Mouse (Mus musculus): Measurements from ENCODE around the gene Lyst. TPM values are rescaled to one million over a fixed set of nuclear protein-coding genes. Genes with fewer than 3 reads are reported as not detected.

The Lyst gene
- total and polyA plus RNA-seq, 2 experiments = 2.3 to 30.3 TPM

DNA sequence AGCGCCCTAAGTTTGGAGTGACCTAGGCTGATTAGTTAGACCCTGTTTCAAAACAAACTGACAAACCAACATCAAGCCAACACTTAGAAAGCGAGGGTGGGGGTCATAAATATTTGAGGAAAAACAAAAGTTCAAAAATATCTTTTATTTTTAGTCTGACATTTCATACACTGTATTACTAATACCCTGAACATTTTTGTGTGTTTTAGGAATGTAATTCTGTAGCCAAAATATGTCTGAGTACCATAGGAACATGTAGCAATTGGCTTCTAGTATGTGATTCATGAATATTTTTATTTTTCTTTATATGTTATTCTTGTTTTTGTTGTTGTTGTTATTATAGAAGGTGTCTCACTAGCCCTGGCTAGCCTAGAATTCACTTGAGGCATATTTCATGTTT, 11.2 kb downstream of the Lyst start:
- Histone ChIP-seq H3K4me3 (ENCODE audit: insufficient read depth, low read depth, low read length) (no peak overlapping the region), H3K4me1 (ENCODE audit: control insufficient read depth, insufficient read depth, low read length) (no peaks in the 10 kb centered on the region; the same call in 1 of the 2 replicates), H3K27ac (replicated peaks; ENCODE audit: insufficient read depth, low read depth, low read length) (no peak overlapping the region), H3K79me2 (ENCODE audit: control insufficient read depth, insufficient read depth, low read length) (peaks cover 26% of the 10 kb centered on the region), H3K27me3 (ENCODE audit: control insufficient read depth, insufficient read depth, low read length) (no peaks in the 10 kb centered on the region), H3K36me3 (ENCODE audit: control insufficient read depth, insufficient read depth, low read length) (no peaks in the 10 kb centered on the region), H3K9ac (ENCODE audit: low read depth, low read length) (no peak overlapping the region)
- no peak for DNase-seq (ENCODE audit: extremely low read depth, low read depth, low spot score)
- TF ChIP-seq POLR2A (IDR thresholded peaks at IDR 0.05; ENCODE audit: extremely low read depth, insufficient read depth, low read length) = no peak
- WGBS = 87% methylated on average over 2 of the region's 2 CpGs

DNA sequence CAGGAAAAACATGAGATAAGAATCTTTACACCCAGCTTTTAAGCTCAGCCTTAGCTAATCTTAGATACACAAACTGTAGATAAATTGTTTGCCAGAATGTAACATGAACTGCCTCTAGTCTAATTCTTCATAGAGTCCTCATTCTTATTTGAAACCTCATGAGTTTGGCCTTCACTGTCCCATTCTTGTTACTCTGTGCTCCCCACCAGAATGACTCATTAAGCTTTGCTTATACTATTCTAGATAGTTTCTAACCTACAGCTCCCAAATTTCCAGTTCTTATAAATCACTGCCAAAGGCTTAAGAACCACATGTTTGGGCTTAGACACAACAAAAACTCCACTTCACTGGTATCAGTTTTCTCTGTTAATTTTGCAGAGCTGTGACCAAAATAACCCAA, 16.0 kb downstream of the Lyst start:
- Histone ChIP-seq H3K4me3 (ENCODE audit: insufficient read depth, low read depth, low read length) (no peak overlapping the region), H3K9ac (ENCODE audit: low read depth, low read length) (no peak overlapping the region), H3K27me3 (ENCODE audit: control insufficient read depth, insufficient read depth, low read length) (no peaks in the 10 kb centered on the region), H3K27ac (replicated peaks; ENCODE audit: insufficient read depth, low read depth, low read length) (no peak overlapping the region), H3K79me2 (ENCODE audit: control insufficient read depth, insufficient read depth, low read length) (peaks cover 17% of the 10 kb centered on the region; the same call in 1 of the 2 replicates), H3K36me3 (ENCODE audit: control insufficient read depth, insufficient read depth, low read length) (no peaks in the 10 kb centered on the region), H3K4me1 (ENCODE audit: control insufficient read depth, insufficient read depth, low read length) (no peaks in the 10 kb centered on the region; the same call in 1 of the 2 replicates)
- TF ChIP-seq POLR2A (IDR thresholded peaks at IDR 0.05; ENCODE audit: extremely low read depth, insufficient read depth, low read length) (no peak), CTCF (IDR thresholded peaks at IDR 0.05; ENCODE audit: low read depth, low read length) (no peak)
- no peak for DNase-seq (ENCODE audit: extremely low read depth, low read depth, low spot score)

DNA sequence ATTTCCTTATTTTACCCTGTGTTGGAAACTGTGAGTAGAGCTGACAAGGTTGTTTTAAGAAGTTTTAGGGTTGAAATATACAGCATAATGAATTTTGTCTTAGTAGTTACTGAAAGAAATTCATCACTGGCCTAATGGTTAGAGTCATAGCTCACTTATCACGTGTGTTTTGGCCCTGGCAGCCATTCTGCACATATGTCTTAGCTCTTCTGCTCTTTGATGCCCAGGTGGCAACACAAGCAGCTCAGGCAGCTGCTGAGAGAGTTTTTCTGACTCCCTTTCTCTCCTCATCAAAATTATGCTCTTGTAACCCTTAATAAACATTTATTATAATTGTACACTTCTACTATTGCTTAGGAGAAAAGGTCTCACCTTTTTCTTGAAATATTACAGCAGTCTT, 18.1 kb downstream of the Lyst start:
- 66% methylated on average over 1 of the region's 1 CpGs for WGBS
- Histone ChIP-seq H3K4me1 (ENCODE audit: control insufficient read depth, insufficient read depth, low read length) (no peaks in the 10 kb centered on the region; the same call in 1 of the 2 replicates), H3K9ac (ENCODE audit: low read depth, low read length) (no peak overlapping the region), H3K27me3 (ENCODE audit: control insufficient read depth, insufficient read depth, low read length) (no peaks in the 10 kb centered on the region), H3K4me3 (ENCODE audit: insufficient read depth, low read depth, low read length) (no peak overlapping the region), H3K27ac (replicated peaks; ENCODE audit: insufficient read depth, low read depth, low read length) (no peak overlapping the region), H3K79me2 (ENCODE audit: control insufficient read depth, insufficient read depth, low read length) (peaks cover 16% of the 10 kb centered on the region; the same call in 1 of the 2 replicates), H3K36me3 (ENCODE audit: control insufficient read depth, insufficient read depth, low read length) (no peaks in the 10 kb centered on the region)
- TF ChIP-seq POLR2A (IDR thresholded peaks at IDR 0.05; ENCODE audit: extremely low read depth, insufficient read depth, low read length) = no peak
- no peak for TF ChIP-seq CTCF (IDR thresholded peaks at IDR 0.05; ENCODE audit: low read depth, low read length)
- DNase-seq (ENCODE audit: extremely low read depth, low read depth, low spot score) = no peak

DNA sequence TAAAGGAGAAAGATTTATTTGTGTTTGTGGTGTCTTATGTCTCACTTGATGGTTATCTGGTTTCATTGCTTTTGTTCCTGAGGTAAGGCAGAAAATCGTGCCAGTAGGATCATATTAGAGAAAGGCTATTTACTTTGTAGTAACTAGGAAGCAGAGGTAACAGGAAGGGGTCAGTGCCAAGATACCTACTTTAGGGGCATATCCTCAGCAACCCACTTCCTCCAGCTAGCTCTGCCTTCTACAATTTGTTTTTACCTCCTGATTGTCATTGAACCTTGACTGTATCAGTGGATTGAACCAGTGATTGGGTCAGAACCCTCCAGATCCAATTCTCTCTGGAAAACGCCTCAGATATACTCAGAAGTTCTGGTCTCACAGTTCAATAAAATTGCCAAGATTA, 19.5 kb downstream of the Lyst start:
- Histone ChIP-seq H3K4me1 (ENCODE audit: control insufficient read depth, insufficient read depth, low read length) (no peaks in the 10 kb centered on the region; the same call in 1 of the 2 replicates), H3K27ac (replicated peaks; ENCODE audit: insufficient read depth, low read depth, low read length) (no peak overlapping the region), H3K4me3 (ENCODE audit: insufficient read depth, low read depth, low read length) (no peak overlapping the region), H3K79me2 (ENCODE audit: control insufficient read depth, insufficient read depth, low read length) (peaks cover 10% of the 10 kb centered on the region; the same call in 1 of the 2 replicates), H3K27me3 (ENCODE audit: control insufficient read depth, insufficient read depth, low read length) (no peaks in the 10 kb centered on the region), H3K9ac (ENCODE audit: low read depth, low read length) (no peak overlapping the region), H3K36me3 (ENCODE audit: control insufficient read depth, insufficient read depth, low read length) (peaks cover 2% of the 10 kb centered on the region)
- TF ChIP-seq CTCF (IDR thresholded peaks at IDR 0.05; ENCODE audit: low read depth, low read length) (no peak), POLR2A (IDR thresholded peaks at IDR 0.05; ENCODE audit: extremely low read depth, insufficient read depth, low read length) (no peak)
- DNase-seq (ENCODE audit: extremely low read depth, low read depth, low spot score) = no peak
- 27% methylated on average over 2 of the region's 2 CpGs for WGBS

DNA sequence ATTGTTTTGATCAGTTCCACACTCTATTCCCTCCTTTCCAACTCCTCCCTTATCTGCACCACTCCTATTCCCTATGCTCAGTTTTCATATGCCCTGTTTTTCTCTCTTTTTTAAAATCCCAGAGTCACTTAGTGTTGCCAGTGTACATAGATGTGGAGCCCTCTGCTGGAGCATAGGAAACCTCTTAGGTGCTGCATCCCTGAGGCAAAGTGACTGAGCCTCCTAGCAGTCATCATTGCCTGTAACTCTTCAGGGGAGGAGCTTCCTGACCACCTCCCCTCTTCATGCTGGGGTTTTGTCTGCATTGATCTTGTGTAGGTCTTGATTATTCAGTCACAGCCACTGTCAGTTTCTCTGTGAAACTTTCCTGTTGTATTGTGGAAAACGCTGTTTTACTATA, 22.7 kb downstream of the Lyst start:
- Histone ChIP-seq H3K4me1 (ENCODE audit: control insufficient read depth, insufficient read depth, low read length) (no peaks in the 10 kb centered on the region), H3K79me2 (ENCODE audit: control insufficient read depth, insufficient read depth, low read length) (peaks cover 5% of the 10 kb centered on the region; the same call in 1 of the 2 replicates), H3K27me3 (ENCODE audit: control insufficient read depth, insufficient read depth, low read length) (no peaks in the 10 kb centered on the region), H3K36me3 (ENCODE audit: control insufficient read depth, insufficient read depth, low read length) (peaks cover 15% of the 10 kb centered on the region), H3K4me3 (ENCODE audit: insufficient read depth, low read depth, low read length) (no peak overlapping the region), H3K9ac (ENCODE audit: low read depth, low read length) (no peak overlapping the region), H3K27ac (replicated peaks; ENCODE audit: insufficient read depth, low read depth, low read length) (no peak overlapping the region)
- WGBS = 97% methylated on average over 1 of the region's 1 CpGs
- TF ChIP-seq POLR2A (IDR thresholded peaks at IDR 0.05; ENCODE audit: extremely low read depth, insufficient read depth, low read length) (no peak), CTCF (IDR thresholded peaks at IDR 0.05; ENCODE audit: low read depth, low read length) (peak; percentile 58)
- DNase-seq (ENCODE audit: extremely low read depth, low read depth, low spot score) = peak; percentile 65

DNA sequence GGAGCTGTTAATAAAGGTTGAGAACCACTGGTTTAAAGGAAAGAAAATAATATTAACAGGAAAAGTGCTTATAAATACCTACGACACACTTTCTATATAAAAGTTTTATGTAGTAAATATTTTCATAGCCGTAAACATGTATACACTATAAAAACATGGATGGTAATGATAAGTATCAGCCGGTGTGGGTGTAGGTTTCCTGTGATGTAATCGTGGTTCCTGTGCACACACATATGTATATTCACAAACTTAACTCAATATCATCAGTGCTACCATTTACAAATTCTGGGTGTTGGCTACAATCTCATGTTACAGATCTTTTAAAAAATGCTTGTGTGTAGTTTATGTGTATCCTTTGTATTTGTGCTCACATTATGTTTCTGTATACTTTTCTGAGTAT, 24.0 kb downstream of the Lyst start:
- H3K36me3 ChIP-seq (ENCODE audit: control insufficient read depth, insufficient read depth, low read length) = peaks cover 19% of the 10 kb centered on the region
- H3K4me1 ChIP-seq (ENCODE audit: control insufficient read depth, insufficient read depth, low read length) = no peaks in the 10 kb centered on the region
- H3K27ac ChIP-seq (replicated peaks; ENCODE audit: insufficient read depth, low read depth, low read length) = no peak overlapping the region
- H3K4me3 ChIP-seq (ENCODE audit: insufficient read depth, low read depth, low read length) = no peak overlapping the region
- no peak for DNase-seq (ENCODE audit: extremely low read depth, low read depth, low spot score)
- no peak overlapping the region for H3K9ac ChIP-seq (ENCODE audit: low read depth, low read length)
- WGBS = 91% methylated on average over 4 of the region's 4 CpGs
- TF ChIP-seq CTCF (IDR thresholded peaks at IDR 0.05; ENCODE audit: low read depth, low read length) (no peak), POLR2A (IDR thresholded peaks at IDR 0.05; ENCODE audit: extremely low read depth, insufficient read depth, low read length) (no peak)
- no peaks in the 10 kb centered on the region for H3K27me3 ChIP-seq (ENCODE audit: control insufficient read depth, insufficient read depth, low read length)
- H3K79me2 ChIP-seq (ENCODE audit: control insufficient read depth, insufficient read depth, low read length) = peaks cover 5% of the 10 kb centered on the region; the same call in 1 of the 2 replicates
